Mouse (Mus musculus) large intestine, adult 2 months (tissue): ENCODE measurements around the gene Sntg2. TPM values are rescaled to one million over a fixed set of nuclear protein-coding genes. Genes with fewer than 3 reads are reported as not detected.

Experiments
- DNase-seq: peaks from one replicate; pipeline ENCODE4 v3.0.0-alpha.2; 2012; ENCODE audit warnings: low read depth, low spot score
- WGBS: fragments of 180-500 bp; shearing (Covaris S2); methylation state at CpG from one replicate; pipeline ENCODE4 v1.1.7; 2018; 5-methylcytosine and 5-hydroxymethylcytosine counted together
- polyA plus RNA-seq: library from polyadenylated mRNA; depleted of rRNA; stranded (reverse); fragments of >200 nt; gene quantifications from 2 replicates; pipeline ENCODE4 v1.2.3, GENCODE M21; 2012; rRNA removed

Sntg2 gene
- polyA plus RNA-seq, 1 experiment = 14.7 TPM

DNA sequence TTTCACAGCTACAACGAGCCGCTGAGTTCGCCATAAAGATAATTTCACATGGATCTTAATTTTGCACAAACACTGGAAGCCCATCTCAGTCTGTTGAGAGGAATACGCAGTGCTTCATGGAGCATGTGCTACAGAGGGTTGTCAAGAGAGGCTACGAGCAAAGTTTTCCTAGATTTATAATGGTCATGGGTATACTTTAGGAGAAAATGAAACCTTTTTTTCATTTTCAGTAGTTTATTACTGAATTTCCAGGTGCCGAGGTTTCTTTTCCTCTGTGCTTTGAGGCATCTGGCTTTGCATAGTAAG is 243.8 kb downstream of the Sntg2 start:
- no peak for DNase-seq
- WGBS = 72% methylated on average over 6 of the region's 6 CpGs

DNA sequence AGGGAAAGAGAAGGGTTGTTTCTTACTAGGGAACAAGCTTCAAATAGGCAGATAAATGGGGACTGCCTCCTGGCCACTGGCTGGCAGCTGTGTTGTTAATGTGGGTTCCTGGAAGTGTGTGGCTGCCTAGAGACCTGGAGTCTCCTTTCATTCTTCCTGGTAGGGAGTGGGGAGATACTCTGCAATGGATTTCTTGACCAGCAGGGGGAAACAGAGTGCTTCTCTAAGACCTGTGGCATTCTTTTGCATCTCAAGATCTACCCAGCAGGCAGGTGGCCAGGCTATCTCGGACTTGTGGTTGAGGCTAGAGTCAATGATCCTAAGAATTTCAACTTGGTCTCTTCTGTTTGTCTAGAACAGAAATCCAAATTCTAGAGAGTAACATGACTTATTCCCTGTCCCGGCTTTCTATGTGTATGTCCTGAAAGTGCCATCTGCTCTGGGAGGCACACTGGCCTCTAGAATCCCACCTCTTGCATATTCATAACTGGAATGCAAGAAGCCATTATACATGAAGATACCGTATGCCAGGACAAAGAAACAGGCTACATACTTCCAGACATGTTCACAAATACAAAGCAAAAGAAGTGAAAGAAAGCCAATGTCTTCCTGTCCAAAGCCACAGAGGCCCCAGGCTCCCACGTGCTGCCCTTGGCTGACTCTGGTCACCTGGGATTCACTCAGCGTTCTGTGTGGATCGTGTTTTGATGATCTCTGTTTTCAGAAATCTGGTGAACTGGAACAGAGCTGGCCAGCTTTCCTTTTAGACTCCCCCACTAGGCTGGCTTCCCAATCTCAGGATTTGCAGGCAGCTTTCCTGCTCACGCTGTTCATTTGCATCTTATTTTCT is 244.4 kb downstream of the Sntg2 start:
- 59% methylated on average over 7 of the region's 7 CpGs for WGBS
- no peak for DNase-seq

Other genes with a start within 250 kb of the Sntg2 start
- gene Tpo, start 240.8 kb downstream of the Sntg2 start, polyA plus RNA-seq = 0.06 and 0.12 TPM in 2 replicates
- gene Tmem18, start 211.1 kb upstream of the Sntg2 start, polyA plus RNA-seq = 8.5 and 10.8 TPM in 2 replicates